Mouse (Mus musculus) forebrain, embryonic 15.5 days (tissue): ENCODE data around the gene Isyna1. TPM values are rescaled to one million over a fixed set of nuclear protein-coding genes. Genes with fewer than 3 reads are reported as not detected.
"Not testable (repeated sequence)": the region's sequence is repeated elsewhere in the genome, so short reads cannot be mapped to it uniquely, and the experiment has no call there.

Source experiments
- ATAC-seq: fragments of 200-750 bp; cut with Nextera tagmentation; replicated peaks from 2 replicates; pipeline ENCODE4 v1.8.0; 2017; ENCODE audit warnings: mild to moderate bottlenecking, moderate TSS enrichment, moderate library complexity
- H3K27ac ChIP-seq: fragments of 300-500 bp; sonication (generic); replicated peaks from 2 replicates; pipeline ENCODE4 v1.5.1; 2015; ENCODE audit warnings: mild to moderate bottlenecking, inconsistent platforms
- H3K27me3 ChIP-seq: fragments of 300-500 bp; sonication (generic); 2 replicates; pipeline ENCODE4 v1.6.1; 2015; ENCODE audit warnings: inconsistent platforms
- H3K36me3 ChIP-seq: fragments of 300-500 bp; sonication (generic); 2 replicates; pipeline ENCODE4 v1.6.1; 2015; ENCODE audit warnings: mild to moderate bottlenecking, inconsistent platforms
- H3K4me1 ChIP-seq: fragments of 300-500 bp; sonication (generic); 2 replicates; pipeline ENCODE4 v1.6.1; 2015; ENCODE audit warnings: inconsistent platforms
- H3K4me2 ChIP-seq: fragments of 300-500 bp; sonication (generic); replicated peaks from 2 replicates; pipeline ENCODE4 v1.6.1; 2015; ENCODE audit warnings: mild to moderate bottlenecking, inconsistent platforms
- H3K4me3 ChIP-seq: fragments of 300-500 bp; sonication (generic); 2 replicates; pipeline ENCODE4 v1.5.1; 2015; ENCODE audit warnings: mild to moderate bottlenecking, inconsistent platforms
- H3K9ac ChIP-seq: fragments of 300-500 bp; sonication (generic); replicated peaks from 2 replicates; pipeline ENCODE4 v1.6.1; 2015; ENCODE audit warnings: mild to moderate bottlenecking, inconsistent platforms
- H3K9me3 ChIP-seq: fragments of 300-500 bp; sonication (generic); 2 replicates; pipeline ENCODE4 v1.6.1; 2016; ENCODE audit warnings: inconsistent platforms
- WGBS: fragments of 180-500 bp; shearing (Covaris S2); methylation state at CpG from one replicate; pipeline ENCODE4 v1.1.7; 2015; ENCODE audit warnings: mixed read lengths; 5-methylcytosine and 5-hydroxymethylcytosine counted together
- polyA plus RNA-seq: library from polyadenylated mRNA; unstranded; fragments of >200 nt; fragmentation: Nextera tagmentation; extraction: Ambion mirVana; gene quantifications from 2 replicates; pipeline ENCODE4 v1.2.1, GENCODE M21; 2015

The Isyna1 gene
- polyA plus RNA-seq, 1 experiment from 2014 or later: 116 TPM

- Histone ChIP-seq H3K27me3 (no peaks in the 10 kb centered on the region), H3K4me1 (no peaks in the 10 kb centered on the region), H3K4me3 (no peak overlapping the region), H3K9ac (no peak overlapping the region), H3K36me3 (peaks cover 62% of the 10 kb centered on the region), H3K4me2 (no peak overlapping the region), H3K27ac (no peak overlapping the region), H3K9me3 (no peaks in the 10 kb centered on the region)
- ATAC-seq: peak; percentile 51; the same call in 1 of the 2 replicates
- WGBS: 91% methylated on average over 9 of the region's 9 CpGs
Observed at GRCm38 (mm10) chr8:70584606-70585257, 9.4 kb upstream of the Isyna1 start.

- Histone ChIP-seq H3K9ac (no peak overlapping the region), H3K4me1 (no peaks in the 10 kb centered on the region), H3K4me2 (no peak overlapping the region), H3K36me3 (peaks cover 64% of the 10 kb centered on the region), H3K9me3 (no peaks in the 10 kb centered on the region), H3K27ac (no peak overlapping the region), H3K27me3 (no peaks in the 10 kb centered on the region), H3K4me3 (no peak overlapping the region)
- 41% methylated on average over 7 of the region's 7 CpGs for WGBS
- 0 out of 2 replicates have a peak, but pooled peaks have one; percentile 51 for ATAC-seq
Observed at GRCm38 (mm10) chr8:70585258-70585652, 8.9 kb upstream of the Isyna1 start.

GRCm38 (mm10) chr8:70587955-70588354 is 6.2 kb upstream of the Isyna1 start:
- not testable (repeated sequence) for ATAC-seq, H3K27me3 ChIP-seq, H3K4me1 ChIP-seq, H3K27ac ChIP-seq, H3K9ac ChIP-seq, H3K9me3 ChIP-seq, H3K4me2 ChIP-seq, H3K4me3 ChIP-seq
- 95% methylated on average over 4 of the region's 4 CpGs for WGBS
- H3K36me3 ChIP-seq: peaks cover 57% of the 10 kb centered on the region

- no peak overlapping the region for H3K9ac ChIP-seq
- H3K36me3 ChIP-seq: peaks cover 36% of the 10 kb centered on the region
- H3K4me3 ChIP-seq: no peak overlapping the region
- peaks cover 22% of the 10 kb centered on the region for H3K4me1 ChIP-seq
- H3K9me3 ChIP-seq: no peaks in the 10 kb centered on the region
- H3K27ac ChIP-seq: no peak overlapping the region
- no peaks in the 10 kb centered on the region for H3K27me3 ChIP-seq
- ATAC-seq: no peak
- no peak overlapping the region for H3K4me2 ChIP-seq
- WGBS: 86% methylated on average over 12 of the region's 12 CpGs
Observed at GRCm38 (mm10) chr8:70591569-70591968, 2.6 kb upstream of the Isyna1 start.

GRCm38 (mm10) chr8:70593173-70593572 is 1.0 kb upstream of the Isyna1 start:
- Histone ChIP-seq H3K4me2 (no peak overlapping the region), H3K36me3 (peaks cover 23% of the 10 kb centered on the region; the same call in 1 of the 2 replicates)

GRCm38 (mm10) chr8:70594621-70595564 is 720 bp downstream of the Isyna1 start:
- peak overlapping the region; percentile 99 for H3K4me2 ChIP-seq
- H3K27me3 ChIP-seq: no peaks in the 10 kb centered on the region
- ATAC-seq: 0 out of 2 replicates have a peak, but pooled peaks have one; percentile 0
- peak overlapping the region; percentile 56 for H3K27ac ChIP-seq
- 9% methylated on average over 82 of the region's 82 CpGs for WGBS
- H3K36me3 ChIP-seq: peaks cover 11% of the 10 kb centered on the region; the same call in 1 of the 2 replicates
- peak overlapping the region; percentile 67 for H3K4me3 ChIP-seq
- H3K4me1 ChIP-seq: peaks cover 49% of the 10 kb centered on the region
- peak overlapping the region; percentile 72 for H3K9ac ChIP-seq
- no peaks in the 10 kb centered on the region for H3K9me3 ChIP-seq

More at GRCm38 (mm10) chr8:70593173-70593572, 1.0 kb upstream of the Isyna1 start:
- Histone ChIP-seq H3K9ac (no peak overlapping the region), H3K4me3 (no peak overlapping the region), H3K27ac (peak overlapping the region; percentile 56; the same call in 1 of the 2 replicates), H3K27me3 (no peaks in the 10 kb centered on the region), H3K9me3 (no peaks in the 10 kb centered on the region), H3K4me1 (peaks cover 38% of the 10 kb centered on the region)
- 49% methylated on average over 8 of the region's 8 CpGs for WGBS
- ATAC-seq: no peak

GRCm38 (mm10) chr8:70595811-70596210 is 1.6 kb downstream of the Isyna1 start:
- peaks cover 3% of the 10 kb centered on the region; the same call in 1 of the 2 replicates for H3K36me3 ChIP-seq
- H3K27ac ChIP-seq: no peak overlapping the region
- peaks cover 58% of the 10 kb centered on the region for H3K4me1 ChIP-seq
- 94% methylated on average over 12 of the region's 12 CpGs for WGBS
- 0 out of 2 replicates have a peak overlapping the region, but pooled peaks have one; percentile 67 for H3K4me3 ChIP-seq
- no peaks in the 10 kb centered on the region for H3K9me3 ChIP-seq
- ATAC-seq: no peak
- H3K9ac ChIP-seq: no peak overlapping the region
- H3K4me2 ChIP-seq: 0 out of 2 replicates have a peak overlapping the region, but pooled peaks have one; percentile 99
- H3K27me3 ChIP-seq: no peaks in the 10 kb centered on the region

- no peak overlapping the region for H3K27ac ChIP-seq
- no peak for ATAC-seq
- no peaks in the 10 kb centered on the region for H3K27me3 ChIP-seq
- H3K4me2 ChIP-seq: no peak overlapping the region
- 0 out of 2 replicates have a peak, but pooled peaks cover 2% of the 10 kb centered on the region for H3K36me3 ChIP-seq
- H3K9me3 ChIP-seq: no peaks in the 10 kb centered on the region
- no peak overlapping the region for H3K4me3 ChIP-seq
- H3K4me1 ChIP-seq: peaks cover 62% of the 10 kb centered on the region
- H3K9ac ChIP-seq: no peak overlapping the region
- WGBS: 93% methylated on average over 18 of the region's 18 CpGs
Observed at GRCm38 (mm10) chr8:70596216-70596615, 2.0 kb downstream of the Isyna1 start.

- H3K4me1 ChIP-seq: peaks cover 68% of the 10 kb centered on the region
- peak overlapping the region; percentile 90 for H3K4me2 ChIP-seq
- peak overlapping the region; percentile 49; the same call in 1 of the 2 replicates for H3K4me3 ChIP-seq
Observed at GRCm38 (mm10) chr8:70596775-70597416, 2.7 kb downstream of the Isyna1 start.

GRCm38 (mm10) chr8:70597417-70598272 is 3.5 kb downstream of the Isyna1 start:
- Histone ChIP-seq H3K27ac (peak overlapping the region; percentile 16; the same call in 1 of the 2 replicates), H3K4me3 (peak overlapping the region; percentile 49), H3K9me3 (no peaks in the 10 kb centered on the region), H3K36me3 (0 out of 2 replicates have a peak, but pooled peaks cover 2% of the 10 kb centered on the region), H3K9ac (peak overlapping the region; percentile 66), H3K4me2 (peak overlapping the region; percentile 90), H3K4me1 (peaks cover 68% of the 10 kb centered on the region), H3K27me3 (no peaks in the 10 kb centered on the region)
- 6% methylated on average over 66 of the region's 68 CpGs for WGBS
- ATAC-seq: no peak

More at GRCm38 (mm10) chr8:70596775-70597416, 2.7 kb downstream of the Isyna1 start:
- Histone ChIP-seq H3K36me3 (0 out of 2 replicates have a peak, but pooled peaks cover 2% of the 10 kb centered on the region), H3K27me3 (no peaks in the 10 kb centered on the region), H3K9me3 (no peaks in the 10 kb centered on the region), H3K9ac (peak overlapping the region; percentile 66; the same call in 1 of the 2 replicates), H3K27ac (no peak overlapping the region)
- WGBS: 78% methylated on average over 17 of the region's 17 CpGs
- no peak for ATAC-seq

GRCm38 (mm10) chr8:70598283-70598682 is 4.1 kb downstream of the Isyna1 start:
- Histone ChIP-seq H3K9ac (peak overlapping the region; percentile 66), H3K4me3 (peak overlapping the region; percentile 49), H3K4me2 (peak overlapping the region; percentile 90), H3K27me3 (no peaks in the 10 kb centered on the region), H3K27ac (peak overlapping the region; percentile 16; the same call in 1 of the 2 replicates), H3K4me1 (peaks cover 67% of the 10 kb centered on the region), H3K9me3 (no peaks in the 10 kb centered on the region), H3K36me3 (0 out of 2 replicates have a peak, but pooled peaks cover 2% of the 10 kb centered on the region)
- ATAC-seq: peak; percentile 28
- WGBS: under 1% methylated on average over 29 of the region's 29 CpGs
